Mouse (Mus musculus): ENCODE measurements around the gene Cit.

GRCm38 (mm10) chr5:115997376-115997775 is 152.3 kb downstream of the Cit start:
- TF ChIP-seq CTCF (IDR thresholded peaks at IDR 0.05; ENCODE audit: low read depth, low read length) (no peak), POLR2A (IDR thresholded peaks at IDR 0.05; ENCODE audit: extremely low read depth, insufficient read depth, low read length) (no peak)
